Mouse (Mus musculus): ENCODE results near the gene Podn. TPM values are rescaled to one million over a fixed set of nuclear protein-coding genes. Genes with fewer than 3 reads are reported as not detected.

Gene Podn
- polyA plus RNA-seq, 1 experiment from 2014 or later = 0.68 TPM

- Histone ChIP-seq H3K9me3 (ENCODE audit: control insufficient read depth, low read length) (no peaks in the 10 kb centered on the region), H3K27ac (no peak overlapping the region), H3K4me3 (replicated peaks; ENCODE audit: low read length) (peak overlapping the region; percentile 54), H3K4me2 (replicated peaks) (peak overlapping the region; percentile 88), H3K4me1 (replicated peaks; ENCODE audit: control insufficient read depth, insufficient read depth, low read length) (no peaks in the 10 kb centered on the region; the same call in 1 of the 2 replicates), H3K9ac (peak overlapping the region; percentile 46), H3K36me3 (replicated peaks; ENCODE audit: control insufficient read depth, insufficient read depth) (no peaks in the 10 kb centered on the region), H3K27me3 (ENCODE audit: control insufficient read depth, insufficient read depth, low read length) (peaks cover 39% of the 10 kb centered on the region)
- WGBS = 43% methylated on average over 11 of the region's 11 CpGs
- DNase-seq (ENCODE audit: low spot score) (no peak), ATAC-seq (ENCODE audit: low FRiP score) (no peak)
Measured at GRCm38 (mm10) chr4:108032352-108032849, 63.8 kb downstream of the Podn start.

GRCm38 (mm10) chr4:108031502-108032351 is 64.5 kb downstream of the Podn start:
- H3K27me3 ChIP-seq (ENCODE audit: control insufficient read depth, insufficient read depth, low read length) = peaks cover 39% of the 10 kb centered on the region
- H3K36me3 ChIP-seq (replicated peaks; ENCODE audit: control insufficient read depth, insufficient read depth) = no peaks in the 10 kb centered on the region
- no peaks in the 10 kb centered on the region; the same call in 1 of the 2 replicates for H3K4me1 ChIP-seq (replicated peaks; ENCODE audit: control insufficient read depth, insufficient read depth, low read length)
- peak overlapping the region; percentile 54 for H3K4me3 ChIP-seq (replicated peaks; ENCODE audit: low read length)
- H3K27ac ChIP-seq = no peak overlapping the region
- no peaks in the 10 kb centered on the region for H3K9me3 ChIP-seq (ENCODE audit: control insufficient read depth, low read length)
- DNase-seq (ENCODE audit: low spot score) = peak; percentile 37
- WGBS = under 1% methylated on average over 70 of the region's 86 CpGs
- H3K4me2 ChIP-seq (replicated peaks) = peak overlapping the region; percentile 88
- H3K9ac ChIP-seq = peak overlapping the region; percentile 46
- peak; percentile 37; the same call in 1 of the 2 replicates for ATAC-seq (ENCODE audit: low FRiP score)

DNA sequence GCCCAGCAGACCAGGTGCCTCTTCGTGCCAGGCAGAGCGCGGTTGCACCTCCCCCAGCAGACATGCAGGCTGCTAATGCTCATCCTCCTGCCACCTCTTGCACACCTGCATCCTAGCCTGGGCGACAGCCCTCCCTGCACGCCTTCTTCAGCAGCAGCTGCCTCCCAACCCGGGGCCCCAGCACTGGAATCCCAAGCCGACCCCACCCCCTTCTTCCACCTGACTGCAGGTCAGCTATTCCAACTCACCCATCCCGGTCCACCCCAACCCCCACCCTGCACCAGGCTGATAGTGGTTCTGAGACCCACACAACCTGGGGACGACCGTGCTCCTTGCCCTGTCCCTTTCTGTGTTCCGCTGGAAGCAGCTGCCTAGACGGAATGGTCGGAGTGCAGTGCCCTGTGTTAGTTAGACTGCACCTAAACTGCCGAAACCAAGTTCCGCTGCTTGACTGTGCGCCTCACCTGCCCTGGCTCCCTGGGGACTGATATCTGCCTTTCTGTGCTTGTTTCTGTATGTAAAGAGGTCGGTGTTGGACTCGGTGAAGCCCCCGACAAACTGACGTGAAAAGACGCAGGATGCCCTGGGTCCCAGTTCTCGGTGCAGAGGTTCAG is 65.2 kb downstream of the Podn start:
- Histone ChIP-seq H3K27ac (no peak overlapping the region), H3K27me3 (ENCODE audit: control insufficient read depth, insufficient read depth, low read length) (peaks cover 39% of the 10 kb centered on the region), H3K4me2 (replicated peaks) (peak overlapping the region; percentile 88), H3K36me3 (replicated peaks; ENCODE audit: control insufficient read depth, insufficient read depth) (no peaks in the 10 kb centered on the region), H3K9me3 (ENCODE audit: control insufficient read depth, low read length) (no peaks in the 10 kb centered on the region), H3K4me1 (replicated peaks; ENCODE audit: control insufficient read depth, insufficient read depth, low read length) (no peaks in the 10 kb centered on the region; the same call in 1 of the 2 replicates), H3K4me3 (replicated peaks; ENCODE audit: low read length) (peak overlapping the region; percentile 54), H3K9ac (peak overlapping the region; percentile 46)
- WGBS = 2% methylated on average over 22 of the region's 22 CpGs
- DNase-seq (ENCODE audit: low spot score) (no peak), ATAC-seq (ENCODE audit: low FRiP score) (0 out of 2 replicates have a peak, but pooled peaks have one; percentile 8)

DNA sequence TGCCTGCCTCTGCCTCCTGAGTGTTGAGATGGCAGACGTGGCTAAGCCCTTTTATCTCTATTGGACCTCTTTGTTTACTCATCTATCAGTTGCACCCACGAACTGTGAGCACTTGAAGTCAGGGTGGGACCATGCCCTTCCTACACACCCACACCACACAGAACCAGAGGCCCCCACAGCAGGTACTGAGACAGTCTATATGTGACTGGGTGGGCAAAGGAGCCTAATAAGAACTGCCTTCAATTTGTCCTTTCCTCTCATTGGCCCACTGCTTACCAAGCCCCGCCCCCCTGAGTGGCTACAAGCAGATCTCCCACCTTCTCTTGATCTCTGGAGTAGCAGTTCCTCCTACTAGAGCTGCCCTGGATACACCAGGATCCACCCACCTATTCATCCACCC is 70.1 kb downstream of the Podn start:
- Histone ChIP-seq H3K4me3 (replicated peaks; ENCODE audit: low read length) (no peak overlapping the region), H3K36me3 (replicated peaks; ENCODE audit: control insufficient read depth, insufficient read depth) (no peaks in the 10 kb centered on the region), H3K27me3 (ENCODE audit: control insufficient read depth, insufficient read depth, low read length) (peaks cover 20% of the 10 kb centered on the region), H3K4me2 (replicated peaks) (no peak overlapping the region), H3K9me3 (ENCODE audit: control insufficient read depth, low read length) (no peaks in the 10 kb centered on the region), H3K4me1 (replicated peaks; ENCODE audit: control insufficient read depth, insufficient read depth, low read length) (no peaks in the 10 kb centered on the region), H3K27ac (no peak overlapping the region), H3K9ac (no peak overlapping the region)
- no peak for ATAC-seq (ENCODE audit: low FRiP score)
- 43% methylated on average over 3 of the region's 3 CpGs for WGBS
- no peak for DNase-seq (ENCODE audit: low spot score)

GRCm38 (mm10) chr4:108025269-108025668 is 71.0 kb downstream of the Podn start:
- Histone ChIP-seq H3K4me3 (replicated peaks; ENCODE audit: low read length) (no peak overlapping the region), H3K4me1 (replicated peaks; ENCODE audit: control insufficient read depth, insufficient read depth, low read length) (no peaks in the 10 kb centered on the region), H3K9me3 (ENCODE audit: control insufficient read depth, low read length) (no peaks in the 10 kb centered on the region), H3K36me3 (replicated peaks; ENCODE audit: control insufficient read depth, insufficient read depth) (no peaks in the 10 kb centered on the region), H3K27ac (no peak overlapping the region), H3K4me2 (replicated peaks) (no peak overlapping the region), H3K9ac (no peak overlapping the region), H3K27me3 (ENCODE audit: control insufficient read depth, insufficient read depth, low read length) (peaks cover 11% of the 10 kb centered on the region)
- DNase-seq (ENCODE audit: low spot score) (no peak), ATAC-seq (ENCODE audit: low FRiP score) (no peak)
- WGBS = 3% methylated on average over 10 of the region's 10 CpGs

DNA sequence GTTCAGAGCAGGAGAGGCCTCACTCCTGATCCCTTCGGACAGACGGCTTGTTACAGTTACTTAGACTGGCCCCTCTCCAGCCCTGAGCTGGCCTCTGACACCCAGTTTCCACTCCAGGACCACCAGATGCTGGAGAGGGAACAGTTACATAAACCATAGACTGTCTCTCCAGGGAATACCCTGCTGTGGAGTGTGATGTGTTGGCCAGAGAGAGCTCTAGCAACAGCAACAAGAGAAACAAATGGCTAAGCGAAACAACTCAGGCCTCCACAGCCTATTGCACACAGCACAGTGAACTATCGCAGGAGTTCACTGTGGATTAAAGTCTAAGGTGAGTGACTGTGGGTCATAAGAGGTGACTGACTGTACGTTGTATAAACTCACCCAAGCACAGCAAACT is 71.6 kb downstream of the Podn start:
- ATAC-seq (ENCODE audit: low FRiP score) = no peak
- Histone ChIP-seq H3K4me1 (replicated peaks; ENCODE audit: control insufficient read depth, insufficient read depth, low read length) (no peaks in the 10 kb centered on the region), H3K27ac (no peak overlapping the region), H3K27me3 (ENCODE audit: control insufficient read depth, insufficient read depth, low read length) (peaks cover 4% of the 10 kb centered on the region), H3K4me3 (replicated peaks; ENCODE audit: low read length) (no peak overlapping the region), H3K9me3 (ENCODE audit: control insufficient read depth, low read length) (no peaks in the 10 kb centered on the region), H3K4me2 (replicated peaks) (no peak overlapping the region), H3K36me3 (replicated peaks; ENCODE audit: control insufficient read depth, insufficient read depth) (no peaks in the 10 kb centered on the region), H3K9ac (no peak overlapping the region)
- DNase-seq (ENCODE audit: low spot score) = no peak
- WGBS = 72% methylated on average over 5 of the region's 5 CpGs

DNA sequence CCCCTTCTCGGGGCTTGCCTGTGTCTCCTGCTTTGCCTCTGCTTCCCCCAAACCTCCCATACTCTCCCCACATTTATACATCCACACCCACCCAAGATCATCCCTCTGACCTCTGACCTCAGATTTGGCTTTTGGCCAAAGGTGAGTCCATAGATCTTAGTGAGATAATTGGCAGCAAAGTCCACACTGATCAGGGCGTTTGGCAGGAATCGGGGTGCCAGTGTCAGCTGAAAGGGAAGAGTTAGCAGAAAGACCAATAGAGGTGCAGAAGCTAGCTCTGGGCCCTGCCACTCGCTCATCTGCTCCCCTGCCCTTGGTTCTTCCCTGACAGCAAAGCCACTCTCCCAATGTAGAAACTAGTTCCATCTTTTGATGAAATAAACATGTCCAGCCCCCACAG is 73.1 kb downstream of the Podn start:
- DNase-seq (ENCODE audit: low spot score) (no peak), ATAC-seq (ENCODE audit: low FRiP score) (no peak)
- H3K27me3 ChIP-seq (ENCODE audit: control insufficient read depth, insufficient read depth, low read length) = no peaks in the 10 kb centered on the region
- no peak overlapping the region for H3K4me2 ChIP-seq (replicated peaks)
- 77% methylated on average over 4 of the region's 4 CpGs for WGBS
- no peak overlapping the region for H3K9ac ChIP-seq
- H3K4me1 ChIP-seq (replicated peaks; ENCODE audit: control insufficient read depth, insufficient read depth, low read length) = peaks cover 5% of the 10 kb centered on the region
- H3K9me3 ChIP-seq (ENCODE audit: control insufficient read depth, low read length) = no peaks in the 10 kb centered on the region
- no peaks in the 10 kb centered on the region for H3K36me3 ChIP-seq (replicated peaks; ENCODE audit: control insufficient read depth, insufficient read depth)
- H3K4me3 ChIP-seq (replicated peaks; ENCODE audit: low read length) = no peak overlapping the region
- H3K27ac ChIP-seq = no peak overlapping the region

DNA sequence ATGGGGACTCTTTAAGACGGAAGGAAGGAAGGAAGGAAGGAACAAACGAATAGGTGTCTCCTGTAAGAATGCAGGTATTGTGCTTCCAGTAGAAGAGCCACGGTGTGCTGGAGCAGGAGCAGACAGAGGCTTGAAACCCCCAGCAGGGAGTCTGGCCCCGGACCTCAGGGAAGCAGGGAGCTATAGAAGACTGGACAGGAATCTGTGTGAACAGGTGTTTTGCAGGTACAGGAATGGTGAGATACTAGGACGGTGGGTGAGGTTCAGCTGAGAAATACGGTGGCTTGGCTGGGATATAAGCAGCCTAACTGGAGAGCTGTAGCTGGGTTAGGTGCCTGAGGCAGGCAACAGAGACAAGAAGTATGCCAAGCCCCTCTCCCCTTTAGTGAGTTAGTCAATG is 76.1 kb downstream of the Podn start:
- no peaks in the 10 kb centered on the region for H3K36me3 ChIP-seq (replicated peaks; ENCODE audit: control insufficient read depth, insufficient read depth)
- peaks cover 5% of the 10 kb centered on the region for H3K4me1 ChIP-seq (replicated peaks; ENCODE audit: control insufficient read depth, insufficient read depth, low read length)
- H3K9ac ChIP-seq = no peak overlapping the region
- H3K9me3 ChIP-seq (ENCODE audit: control insufficient read depth, low read length) = no peaks in the 10 kb centered on the region
- H3K4me2 ChIP-seq (replicated peaks) = no peak overlapping the region
- ATAC-seq (ENCODE audit: low FRiP score) (no peak), DNase-seq (ENCODE audit: low spot score) (no peak)
- no peak overlapping the region for H3K27ac ChIP-seq
- no peak overlapping the region for H3K4me3 ChIP-seq (replicated peaks; ENCODE audit: low read length)
- 83% methylated on average over 6 of the region's 6 CpGs for WGBS
- no peaks in the 10 kb centered on the region for H3K27me3 ChIP-seq (ENCODE audit: control insufficient read depth, insufficient read depth, low read length)
